Mouse (Mus musculus): ENCODE results near the gene Hoxc11. TPM values are rescaled to one million over a fixed set of nuclear protein-coding genes. Genes with fewer than 3 reads are reported as not detected.
A peak's percentile ranks its signal among the peaks of the same experiment; 100 is the strongest.

The Hoxc11 gene
- polyA plus RNA-seq, 1 experiment from 2014 or later = not detected

GRCm38 (mm10) chr15:102980912-102981311, 26.7 kb downstream of the Hoxc11 start:
- no peak for ATAC-seq (replicated peaks; ENCODE audit: insufficient number of reproducible peaks, low FRiP score, low TSS enrichment)
- Histone ChIP-seq H3K36me3 (ENCODE audit: control insufficient read depth, insufficient read depth, low read length) (no peaks in the 10 kb centered on the region), H3K9ac (ENCODE audit: low read depth, low read length) (no peak overlapping the region), H3K27me3 (ENCODE audit: control insufficient read depth, insufficient read depth, low read length) (peaks cover 100% of the 10 kb centered on the region), H3K4me3 (ENCODE audit: low read depth, low read length) (peak overlapping the region; percentile 31; the same call in 1 of the 2 replicates), H3K9me3 (replicated peaks; ENCODE audit: control insufficient read depth, low read length) (no peaks in the 10 kb centered on the region), H3K4me1 (ENCODE audit: control insufficient read depth, insufficient read depth, low read length) (0 out of 2 replicates have a peak, but pooled peaks cover 3% of the 10 kb centered on the region), H3K4me2 (peak overlapping the region; percentile 58), H3K27ac (ENCODE audit: low read depth, low read length) (no peak overlapping the region)
- under 1% methylated on average over 14 of the region's 14 CpGs for WGBS (ENCODE audit: insufficient replicate concordance)

- Histone ChIP-seq H3K27me3 (ENCODE audit: control insufficient read depth, insufficient read depth, low read length) (peaks cover 100% of the 10 kb centered on the region), H3K9me3 (replicated peaks; ENCODE audit: control insufficient read depth, low read length) (no peaks in the 10 kb centered on the region), H3K9ac (ENCODE audit: low read depth, low read length) (no peak overlapping the region), H3K4me3 (ENCODE audit: low read depth, low read length) (peak overlapping the region; percentile 31), H3K4me1 (ENCODE audit: control insufficient read depth, insufficient read depth, low read length) (0 out of 2 replicates have a peak, but pooled peaks cover 3% of the 10 kb centered on the region), H3K36me3 (ENCODE audit: control insufficient read depth, insufficient read depth, low read length) (no peaks in the 10 kb centered on the region), H3K27ac (ENCODE audit: low read depth, low read length) (no peak overlapping the region), H3K4me2 (peak overlapping the region; percentile 58)
- ATAC-seq (replicated peaks; ENCODE audit: insufficient number of reproducible peaks, low FRiP score, low TSS enrichment) = no peak
- under 1% methylated on average over 88 of the region's 88 CpGs for WGBS (ENCODE audit: insufficient replicate concordance)
Measured at GRCm38 (mm10) chr15:102981379-102982288, 27.4 kb downstream of the Hoxc11 start.

GRCm38 (mm10) chr15:102983716-102984115, 29.5 kb downstream of the Hoxc11 start:
- H3K36me3 ChIP-seq (ENCODE audit: control insufficient read depth, insufficient read depth, low read length) = no peaks in the 10 kb centered on the region
- peaks cover 100% of the 10 kb centered on the region for H3K27me3 ChIP-seq (ENCODE audit: control insufficient read depth, insufficient read depth, low read length)
- no peak overlapping the region for H3K9ac ChIP-seq (ENCODE audit: low read depth, low read length)
- WGBS (ENCODE audit: insufficient replicate concordance) = 2% methylated on average over 12 of the region's 12 CpGs
- no peak overlapping the region for H3K4me3 ChIP-seq (ENCODE audit: low read depth, low read length)
- no peak for ATAC-seq (replicated peaks; ENCODE audit: insufficient number of reproducible peaks, low FRiP score, low TSS enrichment)
- no peaks in the 10 kb centered on the region for H3K4me1 ChIP-seq (ENCODE audit: control insufficient read depth, insufficient read depth, low read length)
- H3K4me2 ChIP-seq = no peak overlapping the region
- no peak overlapping the region for H3K27ac ChIP-seq (ENCODE audit: low read depth, low read length)
- no peaks in the 10 kb centered on the region for H3K9me3 ChIP-seq (replicated peaks; ENCODE audit: control insufficient read depth, low read length)

- Histone ChIP-seq H3K36me3 (ENCODE audit: control insufficient read depth, insufficient read depth, low read length) (no peaks in the 10 kb centered on the region), H3K4me3 (ENCODE audit: low read depth, low read length) (no peak overlapping the region), H3K4me1 (ENCODE audit: control insufficient read depth, insufficient read depth, low read length) (no peaks in the 10 kb centered on the region), H3K9me3 (replicated peaks; ENCODE audit: control insufficient read depth, low read length) (no peaks in the 10 kb centered on the region), H3K4me2 (no peak overlapping the region), H3K9ac (ENCODE audit: low read depth, low read length) (no peak overlapping the region), H3K27me3 (ENCODE audit: control insufficient read depth, insufficient read depth, low read length) (peaks cover 100% of the 10 kb centered on the region), H3K27ac (ENCODE audit: low read depth, low read length) (no peak overlapping the region)
- ATAC-seq (replicated peaks; ENCODE audit: insufficient number of reproducible peaks, low FRiP score, low TSS enrichment) = no peak
- under 1% methylated on average over 10 of the region's 10 CpGs for WGBS (ENCODE audit: insufficient replicate concordance)
Measured at GRCm38 (mm10) chr15:102984521-102984920, 30.3 kb downstream of the Hoxc11 start.

- no peak for ATAC-seq (replicated peaks; ENCODE audit: insufficient number of reproducible peaks, low FRiP score, low TSS enrichment)
- H3K4me1 ChIP-seq (ENCODE audit: control insufficient read depth, insufficient read depth, low read length) = no peaks in the 10 kb centered on the region
- no peak overlapping the region for H3K4me3 ChIP-seq (ENCODE audit: low read depth, low read length)
- no peaks in the 10 kb centered on the region for H3K36me3 ChIP-seq (ENCODE audit: control insufficient read depth, insufficient read depth, low read length)
- no peaks in the 10 kb centered on the region for H3K9me3 ChIP-seq (replicated peaks; ENCODE audit: control insufficient read depth, low read length)
- no peak overlapping the region for H3K27ac ChIP-seq (ENCODE audit: low read depth, low read length)
- H3K4me2 ChIP-seq = no peak overlapping the region
- WGBS (ENCODE audit: insufficient replicate concordance) = 1% methylated on average over 3 of the region's 3 CpGs
- peaks cover 100% of the 10 kb centered on the region for H3K27me3 ChIP-seq (ENCODE audit: control insufficient read depth, insufficient read depth, low read length)
- no peak overlapping the region for H3K9ac ChIP-seq (ENCODE audit: low read depth, low read length)
Measured at GRCm38 (mm10) chr15:102984925-102985324, 30.7 kb downstream of the Hoxc11 start.

GRCm38 (mm10) chr15:102987124-102987833, 33.1 kb downstream of the Hoxc11 start:
- Histone ChIP-seq H3K36me3 (ENCODE audit: control insufficient read depth, insufficient read depth, low read length) (no peaks in the 10 kb centered on the region), H3K4me3 (ENCODE audit: low read depth, low read length) (no peak overlapping the region), H3K9ac (ENCODE audit: low read depth, low read length) (no peak overlapping the region), H3K27me3 (ENCODE audit: control insufficient read depth, insufficient read depth, low read length) (peaks cover 99% of the 10 kb centered on the region), H3K4me1 (ENCODE audit: control insufficient read depth, insufficient read depth, low read length) (no peaks in the 10 kb centered on the region), H3K9me3 (replicated peaks; ENCODE audit: control insufficient read depth, low read length) (no peaks in the 10 kb centered on the region), H3K4me2 (no peak overlapping the region), H3K27ac (ENCODE audit: low read depth, low read length) (no peak overlapping the region)
- 0 out of 2 replicates have a peak, but pooled peaks have one; percentile 31 for ATAC-seq (replicated peaks; ENCODE audit: insufficient number of reproducible peaks, low FRiP score, low TSS enrichment)
- WGBS (ENCODE audit: insufficient replicate concordance) = 3% methylated on average over 21 of the region's 21 CpGs

DNA sequence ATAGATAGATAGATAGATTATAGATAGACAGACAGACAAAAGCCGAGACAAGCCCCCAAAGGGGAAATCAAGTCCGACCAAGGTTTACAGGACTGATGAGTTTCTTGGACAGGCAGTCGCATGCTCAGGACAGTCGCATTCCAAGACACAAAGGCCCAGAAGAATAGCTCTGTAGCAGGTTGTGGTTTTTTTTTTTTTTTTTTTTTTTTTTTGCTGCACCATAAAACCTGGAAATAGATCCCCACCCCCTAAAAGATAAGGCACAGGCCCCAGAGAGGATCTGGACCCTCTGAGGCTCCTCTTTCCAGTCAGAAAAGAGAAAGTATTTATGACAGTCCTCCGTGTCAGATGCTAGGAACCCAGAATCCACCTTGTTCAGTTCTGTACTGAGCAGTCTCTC, 33.9 kb downstream of the Hoxc11 start:
- ATAC-seq (replicated peaks; ENCODE audit: insufficient number of reproducible peaks, low FRiP score, low TSS enrichment) = no peak
- Histone ChIP-seq H3K36me3 (ENCODE audit: control insufficient read depth, insufficient read depth, low read length) (no peaks in the 10 kb centered on the region), H3K9ac (ENCODE audit: low read depth, low read length) (no peak overlapping the region), H3K27ac (ENCODE audit: low read depth, low read length) (no peak overlapping the region), H3K4me3 (ENCODE audit: low read depth, low read length) (no peak overlapping the region), H3K4me1 (ENCODE audit: control insufficient read depth, insufficient read depth, low read length) (no peaks in the 10 kb centered on the region), H3K27me3 (ENCODE audit: control insufficient read depth, insufficient read depth, low read length) (peaks cover 99% of the 10 kb centered on the region), H3K4me2 (no peak overlapping the region), H3K9me3 (replicated peaks; ENCODE audit: control insufficient read depth, low read length) (no peaks in the 10 kb centered on the region)
- whole genome bisulfite sequencing (ENCODE audit: insufficient replicate concordance) = 20% methylated on average over 5 of the region's 5 CpGs

GRCm38 (mm10) chr15:102990461-102991397, 36.5 kb downstream of the Hoxc11 start, which contains the start of gene Hoxc8:
Gene Hoxc8, plus strand, starts transcription at chr15:102990607.
- Histone ChIP-seq H3K9me3 (replicated peaks; ENCODE audit: control insufficient read depth, low read length) (no peaks in the 10 kb centered on the region), H3K4me2 (peak within 1 kb of the TSS; percentile 22; the same call in 1 of the 2 replicates), H3K4me3 (ENCODE audit: low read depth, low read length) (no peak within 1 kb of the TSS), H3K4me1 (ENCODE audit: control insufficient read depth, insufficient read depth, low read length) (no peaks in the 10 kb centered on the region), H3K27ac (ENCODE audit: low read depth, low read length) (no peak within 1 kb of the TSS), H3K36me3 (ENCODE audit: control insufficient read depth, insufficient read depth, low read length) (no peaks in the 10 kb centered on the region), H3K9ac (ENCODE audit: low read depth, low read length) (no peak within 1 kb of the TSS), H3K27me3 (ENCODE audit: control insufficient read depth, insufficient read depth, low read length) (peaks cover 97% of the 10 kb centered on the region)
- 2% methylated on average over 65 of the region's 69 CpGs for WGBS (ENCODE audit: insufficient replicate concordance)
- ATAC-seq (replicated peaks; ENCODE audit: insufficient number of reproducible peaks, low FRiP score, low TSS enrichment) = no peak
